Mouse (Mus musculus) liver, adult 2 months (tissue): ENCODE results near the gene Il17a.

Experiments used
- CTCF ChIP-seq: fragments of 200-500 bp; IDR thresholded peaks from 2 replicates; pipeline ENCODE4 v1.5.1; 2011; ENCODE audit warnings: low read depth, low read length, control low read depth
- POLR2A ChIP-seq: fragments of 200-500 bp; IDR thresholded peaks from 2 replicates; pipeline ENCODE4 v1.6.1; 2011; ENCODE audit warnings: low read length, control low read depth; ENCODE audit not compliant: insufficient read depth; ENCODE audit errors: extremely low read depth

DNA sequence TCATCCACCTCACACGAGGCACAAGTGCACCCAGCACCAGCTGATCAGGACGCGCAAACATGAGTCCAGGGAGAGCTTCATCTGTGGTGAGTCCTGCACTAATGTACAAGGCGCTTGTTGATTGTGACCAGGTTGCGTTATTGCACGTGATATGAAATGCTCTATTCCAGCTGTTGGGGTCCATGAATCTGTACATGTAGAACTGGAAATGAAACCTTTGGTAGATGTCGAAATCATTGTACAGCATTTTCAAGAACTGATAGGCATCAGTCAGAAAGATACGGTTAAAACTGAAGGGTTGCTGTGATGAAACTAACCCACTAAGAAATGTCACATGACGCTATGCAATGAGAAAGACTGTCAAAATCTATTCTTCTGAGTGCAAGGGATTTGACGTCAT is at the start of gene Il17a:
- no peak for TF ChIP-seq POLR2A
- no peak for TF ChIP-seq CTCF
